Mouse (Mus musculus) fibroblast of lung, adult 2 months (primary cell): ENCODE measurements at regions not wholly inside any gene's neighbourhood (a gene's known extent, or its start where the extent isn't known, plus 50 kb on each side); places are given as distances from the start of the nearest gene placed in this dataset.

ENCODE experiments used
- DNase-seq: peaks from one replicate; pipeline ENCODE4 v3.0.0-alpha.2; 2011; ENCODE audit warnings: low read depth

GRCm38 (mm10) chr2:170294657-170295056, 133.0 kb downstream of the Bcas1 start:
- no peak for DNase-seq

GRCm38 (mm10) chr2:170291841-170292655, 135.6 kb downstream of the Bcas1 start:
- DNase-seq = no peak

GRCm38 (mm10) chr2:170289378-170289960, 138.2 kb downstream of the Bcas1 start:
- DNase-seq = no peak

- no peak for DNase-seq
Measured at GRCm38 (mm10) chr2:170288787-170289186, 138.9 kb downstream of the Bcas1 start.

GRCm38 (mm10) chr2:170288196-170288595, 139.4 kb downstream of the Bcas1 start:
- no peak for DNase-seq

GRCm38 (mm10) chr2:170287301-170287885, 139.5 kb upstream of the Zfp217 start:
- no peak for DNase-seq

- no peak for DNase-seq
Measured at GRCm38 (mm10) chr2:170286773-170287172, 138.9 kb upstream of the Zfp217 start.

- no peak for DNase-seq
Measured at GRCm38 (mm10) chr2:170282463-170282862, 134.6 kb upstream of the Zfp217 start.

- DNase-seq = no peak
Measured at GRCm38 (mm10) chr2:170281311-170282008, 133.6 kb upstream of the Zfp217 start.

- DNase-seq = no peak
Measured at GRCm38 (mm10) chr2:170280733-170281132, 132.8 kb upstream of the Zfp217 start.

GRCm38 (mm10) chr2:170277896-170278295, 130.0 kb upstream of the Zfp217 start:
- no peak for DNase-seq

GRCm38 (mm10) chr2:170277182-170277767, 129.4 kb upstream of the Zfp217 start:
- DNase-seq = no peak

- no peak for DNase-seq
Measured at GRCm38 (mm10) chr2:170275687-170276086, 127.8 kb upstream of the Zfp217 start.

- no peak for DNase-seq
Measured at GRCm38 (mm10) chr2:170269926-170270577, 122.1 kb upstream of the Zfp217 start.

GRCm38 (mm10) chr2:170268080-170268479, 120.2 kb upstream of the Zfp217 start:
- DNase-seq = peak; percentile 41

GRCm38 (mm10) chr2:170267152-170267551, 119.2 kb upstream of the Zfp217 start:
- peak; percentile 21 for DNase-seq

- no peak for DNase-seq
Measured at GRCm38 (mm10) chr2:170266407-170267101, 118.7 kb upstream of the Zfp217 start.

GRCm38 (mm10) chr2:170263594-170263993, 115.7 kb upstream of the Zfp217 start:
- no peak for DNase-seq

GRCm38 (mm10) chr2:170261191-170261590, 113.3 kb upstream of the Zfp217 start:
- DNase-seq = no peak

- no peak for DNase-seq
Measured at GRCm38 (mm10) chr2:170259662-170260457, 112.0 kb upstream of the Zfp217 start.
